Mouse (Mus musculus) liver, embryonic 15.5 days (tissue): ENCODE measurements around the gene Serinc3. TPM values are rescaled to one million over a fixed set of nuclear protein-coding genes. Genes with fewer than 3 reads are reported as not detected.

Experiments used
- ATAC-seq: fragments of 200-750 bp; cut with Nextera tagmentation; 2 replicates; pipeline ENCODE4 v1.8.0; 2017; ENCODE audit warnings: moderate number of reproducible peaks, mild to moderate bottlenecking, moderate library complexity; ENCODE audit not compliant: insufficient read depth
- H3K27ac ChIP-seq: fragments of 300-500 bp; sonication (generic); replicated peaks from 2 replicates; pipeline ENCODE4 v1.5.1; 2015; ENCODE audit warnings: mild to moderate bottlenecking, inconsistent platforms
- H3K27me3 ChIP-seq: fragments of 300-500 bp; sonication (generic); 2 replicates; pipeline ENCODE4 v1.6.1; 2015; ENCODE audit warnings: mild to moderate bottlenecking, inconsistent platforms
- H3K36me3 ChIP-seq: fragments of 300-500 bp; sonication (generic); replicated peaks from 2 replicates; pipeline ENCODE4 v1.6.1; 2015; ENCODE audit warnings: moderate library complexity, mild to moderate bottlenecking, inconsistent platforms
- H3K4me1 ChIP-seq: fragments of 300-500 bp; sonication (generic); replicated peaks from 2 replicates; pipeline ENCODE4 v1.6.1; 2015; ENCODE audit warnings: inconsistent platforms
- H3K4me2 ChIP-seq: fragments of 300-500 bp; sonication (generic); 2 replicates; pipeline ENCODE4 v1.6.1; 2015; ENCODE audit warnings: moderate library complexity, mild to moderate bottlenecking, inconsistent platforms
- H3K4me3 ChIP-seq: fragments of 300-500 bp; sonication (generic); replicated peaks from 2 replicates; pipeline ENCODE4 v1.5.1; 2015; ENCODE audit warnings: mild to moderate bottlenecking, inconsistent platforms
- H3K9ac ChIP-seq: fragments of 300-500 bp; sonication (generic); 2 replicates; pipeline ENCODE4 v1.6.1; 2015; ENCODE audit warnings: moderate library complexity, mild to moderate bottlenecking, inconsistent platforms
- H3K9me3 ChIP-seq: fragments of 300-500 bp; sonication (generic); replicated peaks from 2 replicates; pipeline ENCODE4 v1.6.1; 2016; ENCODE audit warnings: inconsistent platforms
- WGBS: fragments of 180-500 bp; shearing (Covaris S2); methylation state at CpG from one replicate; pipeline ENCODE4 v1.1.7; 2015; ENCODE audit warnings: mixed read lengths; ENCODE audit not compliant: insufficient replicate concordance; 5-methylcytosine and 5-hydroxymethylcytosine counted together
- polyA plus RNA-seq: library from polyadenylated mRNA; unstranded; fragments of >200 nt; fragmentation: Nextera tagmentation; extraction: Ambion mirVana; gene quantifications from 2 replicates; pipeline ENCODE4 v1.2.1, GENCODE M21; 2015

Gene Serinc3
- polyA plus RNA-seq, 1 experiment from 2014 or later = 126 TPM

GRCm38 (mm10) chr2:163574321-163574720 is 70.6 kb downstream of the Serinc3 start:
- Histone ChIP-seq H3K4me1 (peaks cover 18% of the 10 kb centered on the region; the same call in 1 of the 2 replicates), H3K4me3 (no peak overlapping the region), H3K9me3 (no peaks in the 10 kb centered on the region), H3K4me2 (no peak overlapping the region), H3K9ac (no peak overlapping the region), H3K27ac (0 out of 2 replicates have a peak overlapping the region, but pooled peaks have one; percentile 9), H3K27me3 (no peaks in the 10 kb centered on the region), H3K36me3 (0 out of 2 replicates have a peak, but pooled peaks cover 6% of the 10 kb centered on the region)
- WGBS = 50% methylated on average over 3 of the region's 3 CpGs
- ATAC-seq = no peak

Other genes starting within 250 kb of the Serinc3 start
- gene Jph2, start 247.1 kb downstream of the Serinc3 start, polyA plus RNA-seq = 0.21 and 0.23 TPM in 2 replicates
- 36.7 and 37.1 TPM in 2 replicates for gene Oser1, start 220.4 kb downstream of the Serinc3 start, polyA plus RNA-seq
- gene Gdap1l1, start 206.7 kb downstream of the Serinc3 start, polyA plus RNA-seq = 0.10 and 0.21 TPM in 2 replicates
- 3.8 and 4.6 TPM in 2 replicates for gene Fitm2, start 172.5 kb downstream of the Serinc3 start, polyA plus RNA-seq
- gene R3hdml, start 152.8 kb downstream of the Serinc3 start, polyA plus RNA-seq = not detected in 2 replicates
- 17.0 and 19.0 TPM in 2 replicates for gene Hnf4a, start 138.3 kb downstream of the Serinc3 start, polyA plus RNA-seq
- 8.5 and 10.4 TPM in 2 replicates for gene Ttpal, start 42.8 kb downstream of the Serinc3 start, polyA plus RNA-seq
- 93.3 and 95.5 TPM in 2 replicates for gene Pkig, start 13.3 kb upstream of the Serinc3 start, polyA plus RNA-seq
- gene Ada, start 105.1 kb upstream of the Serinc3 start, polyA plus RNA-seq = 3.5 TPM in 2 replicates
- gene Ccn5, start 175.7 kb upstream of the Serinc3 start, polyA plus RNA-seq = 0.09 TPM in 1 of 2 replicates, not detected in the other
- not detected in 2 replicates for gene Kcnk15, start 208.5 kb upstream of the Serinc3 start, polyA plus RNA-seq